In the genomic region with DNA sequence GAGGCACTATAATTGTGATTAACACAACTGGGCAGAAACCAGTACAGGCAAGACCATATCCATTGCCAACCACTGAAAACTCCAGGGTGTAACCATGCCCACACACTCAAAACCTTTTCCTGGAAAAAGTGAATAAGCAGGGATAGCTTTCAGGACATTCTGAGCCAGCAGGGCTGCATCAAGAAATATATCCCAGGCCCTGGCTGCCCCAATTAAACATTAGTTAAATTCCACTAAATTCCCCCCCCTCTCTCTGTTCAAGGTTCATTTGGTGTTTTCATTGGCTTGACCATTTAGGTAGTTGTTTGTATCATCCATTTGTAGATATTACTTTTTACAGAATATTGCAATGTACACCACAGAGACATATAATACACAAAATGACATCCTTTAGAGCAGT, we compare ENCODE assay signal across 23 mouse cellular contexts. TPM values are rescaled to one million over a fixed set of nuclear protein-coding genes. Genes with fewer than 3 reads are reported as not detected.
"Had no signal": no experiment of that assay in that cellular context is flagged by ENCODE, and none has a peak within 500 bp of the region (broad histone marks: within the 10 kb centered on the region; RNA-seq: fewer than 3 reads in every experiment).

No protein-coding gene starts in this region.

- H3K27me3 ChIP-seq: midbrain, embryonic 12.5 days; neural tube, embryonic 13.5 days; neural tube, embryonic 15.5 days had no signal

- H3K4me2 ChIP-seq: lung, embryonic 14.5 days; midbrain, embryonic 12.5 days; neural tube, embryonic 13.5 days; neural tube, embryonic 15.5 days had no signal

- H3K27ac ChIP-seq: midbrain, embryonic 10.5 days; midbrain, embryonic 12.5 days; neural tube, embryonic 13.5 days; neural tube, embryonic 15.5 days had no signal

- H3K4me3 ChIP-seq: midbrain, embryonic 10.5 days; midbrain, embryonic 12.5 days; myocyte; neural tube, embryonic 13.5 days; neural tube, embryonic 15.5 days had no signal

- H3K9me3 ChIP-seq: midbrain, embryonic 10.5 days; midbrain, embryonic 12.5 days; neural tube, embryonic 13.5 days; neural tube, embryonic 15.5 days had no signal

- H3K9ac ChIP-seq: lung, embryonic 14.5 days; midbrain, embryonic 12.5 days; neural tube, embryonic 13.5 days; neural tube, embryonic 15.5 days had no signal

- ATAC-seq: midbrain, embryonic 16.5 days had no signal

- H3K4me1 ChIP-seq: midbrain, embryonic 10.5 days; midbrain, embryonic 12.5 days; neural tube, embryonic 13.5 days; neural tube, embryonic 15.5 days had no signal

- H3K36me3 ChIP-seq: midbrain, embryonic 10.5 days; midbrain, embryonic 12.5 days; neural tube, embryonic 13.5 days; neural tube, embryonic 15.5 days had no signal

- DNase-seq: lung, adult 18-20 months; lung, embryonic 14.5 days; lung, postnatal 10 days; lung, postnatal 4 days; midbrain, embryonic 14.5 days; retina, postnatal 1 day; right cerebral cortex, adult 18-20 months; right cerebral cortex, postnatal 25 days; right cerebral cortex, postnatal 4 days; spleen, adult 18-20 months; thymus, adult 18-20 months; thymus, postnatal 14 days; thymus, postnatal 36 days had no signal

RNA-seq across cellular contexts. Expression of a gene that starts 50.0 kb away (rescaled TPM):
- total RNA-seq: megakaryocyte-erythroid progenitor cell, adult 5-6 weeks had no signal
- polyA plus RNA-seq: lung, embryonic 14.5 days; midbrain, embryonic 10.5 days; midbrain, embryonic 12.5 days; midbrain, embryonic 14.5 days; midbrain, embryonic 16.5 days; myocyte; neural tube, embryonic 11.5 days; neural tube, embryonic 13.5 days; stomach, embryonic 14.5 days; stomach, embryonic 16.5 days had no signal
